Mouse (Mus musculus): ENCODE data around the gene Wdr70.

- TF ChIP-seq POLR2A (IDR thresholded peaks at IDR 0.05; ENCODE audit: extremely low read depth, insufficient read depth, low read length) (no peak), CTCF (IDR thresholded peaks at IDR 0.05; ENCODE audit: extremely low read depth, insufficient read depth, low read length) (no peak)
Measured at GRCm38 (mm10) chr15:8088715-8089114, 10.3 kb downstream of the Wdr70 start.
